Mouse (Mus musculus): ENCODE results near the gene Nutm1. TPM values are rescaled to one million over a fixed set of nuclear protein-coding genes. Genes with fewer than 3 reads are reported as not detected.

Nutm1 gene
- total RNA-seq, 4 experiments from 2014 or later = not detected

GRCm38 (mm10) chr2:112261748-112262653 lies 2.9 kb upstream of the Nutm1 start, which contains the start of gene Nop10:
TSS of gene Nop10 (plus strand) at chr2:112261926.
- DNase-seq (ENCODE audit: low spot score) = peak; percentile 92

DNA sequence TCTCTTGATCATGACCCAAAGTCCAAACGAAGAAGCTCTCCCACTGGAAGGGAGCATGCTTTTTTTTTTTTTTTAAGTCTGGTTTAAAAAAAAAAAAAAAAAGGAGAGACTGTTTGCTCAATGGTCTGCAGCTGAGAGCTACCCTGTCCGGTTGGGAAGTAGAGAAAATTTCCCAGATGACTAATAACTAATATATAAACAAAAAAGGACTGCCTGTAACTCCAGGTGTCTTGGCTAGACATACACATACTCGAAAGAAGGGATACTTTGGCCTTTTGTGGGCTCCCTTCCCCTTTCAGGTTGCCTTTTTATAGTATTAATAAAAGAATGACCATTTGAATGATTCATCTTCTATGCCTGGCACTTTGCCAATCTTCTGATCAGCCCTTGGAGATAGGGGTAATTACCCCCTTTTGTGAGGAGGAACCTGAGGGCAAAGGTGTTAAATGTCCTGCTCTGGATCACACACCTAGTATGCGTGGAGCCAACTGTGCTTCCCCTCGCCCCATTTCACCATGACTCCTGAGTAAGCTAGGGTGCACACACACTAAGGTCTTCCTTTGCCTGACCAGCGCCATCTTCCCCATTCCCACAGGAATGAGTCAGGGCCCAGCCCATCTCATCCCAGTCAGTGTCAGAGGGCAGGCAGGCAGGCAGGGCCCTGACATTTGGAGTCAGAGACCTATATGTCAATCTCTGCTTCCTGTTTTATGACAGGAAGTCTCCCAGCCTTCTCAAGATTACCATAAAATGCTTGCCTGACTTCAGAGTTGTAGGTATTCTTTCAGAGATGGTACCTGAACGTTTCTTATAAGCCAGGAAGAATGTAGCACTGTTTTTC lies 4.2 kb downstream of the Nutm1 start:
- DNase-seq (ENCODE audit: low spot score) = no peak

- DNase-seq (ENCODE audit: low spot score) = no peak
Measured at GRCm38 (mm10) chr2:112249780-112250453, 9.2 kb downstream of the Nutm1 start.

DNA sequence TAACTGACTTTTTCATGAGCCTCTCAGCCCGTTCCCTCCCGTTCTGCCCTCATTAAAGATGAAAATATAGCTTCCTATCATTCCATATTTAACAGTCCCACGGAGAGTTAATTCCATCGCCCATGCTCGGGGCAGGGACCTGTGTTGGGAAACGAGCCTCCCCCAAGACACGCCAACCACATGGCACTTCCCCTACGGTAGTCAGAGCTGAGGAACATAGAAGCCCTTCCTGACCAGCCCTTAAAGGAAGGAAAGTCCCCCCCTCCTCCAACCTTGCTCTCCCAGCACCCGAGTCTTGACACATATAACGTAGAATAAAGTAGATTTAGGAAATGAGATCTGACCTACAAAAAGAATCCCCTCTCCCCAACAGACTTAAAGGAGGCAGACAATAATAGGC lies 11.8 kb downstream of the Nutm1 start:
- DNase-seq (ENCODE audit: low spot score) = no peak

DNA sequence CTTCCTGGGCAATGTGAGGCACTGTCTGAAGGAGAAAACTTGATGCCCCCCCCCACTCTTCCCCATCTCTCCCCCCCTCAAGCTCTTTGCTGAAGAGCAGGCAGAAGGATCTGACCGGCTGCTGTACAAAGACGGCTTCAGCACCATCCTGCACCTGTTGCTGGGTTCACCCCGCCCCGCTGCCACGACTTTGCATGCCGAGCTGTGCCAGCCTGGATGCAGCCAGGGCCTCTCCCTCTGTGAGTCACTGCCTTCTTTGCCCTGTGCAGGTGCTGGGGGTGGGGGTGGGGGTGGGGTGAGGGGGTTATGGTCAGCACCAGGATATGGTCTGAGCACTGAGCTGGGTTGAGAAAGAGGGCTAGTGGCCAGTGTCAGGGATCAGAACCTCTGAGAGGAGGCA lies 12.9 kb downstream of the Nutm1 start:
- DNase-seq (ENCODE audit: low spot score) = no peak

- no peak for DNase-seq (ENCODE audit: low spot score)
Measured at GRCm38 (mm10) chr2:112245307-112245706, 13.8 kb downstream of the Nutm1 start.

- no peak for DNase-seq (ENCODE audit: low spot score)
Measured at GRCm38 (mm10) chr2:112241787-112242186, 17.3 kb downstream of the Nutm1 start.

DNA sequence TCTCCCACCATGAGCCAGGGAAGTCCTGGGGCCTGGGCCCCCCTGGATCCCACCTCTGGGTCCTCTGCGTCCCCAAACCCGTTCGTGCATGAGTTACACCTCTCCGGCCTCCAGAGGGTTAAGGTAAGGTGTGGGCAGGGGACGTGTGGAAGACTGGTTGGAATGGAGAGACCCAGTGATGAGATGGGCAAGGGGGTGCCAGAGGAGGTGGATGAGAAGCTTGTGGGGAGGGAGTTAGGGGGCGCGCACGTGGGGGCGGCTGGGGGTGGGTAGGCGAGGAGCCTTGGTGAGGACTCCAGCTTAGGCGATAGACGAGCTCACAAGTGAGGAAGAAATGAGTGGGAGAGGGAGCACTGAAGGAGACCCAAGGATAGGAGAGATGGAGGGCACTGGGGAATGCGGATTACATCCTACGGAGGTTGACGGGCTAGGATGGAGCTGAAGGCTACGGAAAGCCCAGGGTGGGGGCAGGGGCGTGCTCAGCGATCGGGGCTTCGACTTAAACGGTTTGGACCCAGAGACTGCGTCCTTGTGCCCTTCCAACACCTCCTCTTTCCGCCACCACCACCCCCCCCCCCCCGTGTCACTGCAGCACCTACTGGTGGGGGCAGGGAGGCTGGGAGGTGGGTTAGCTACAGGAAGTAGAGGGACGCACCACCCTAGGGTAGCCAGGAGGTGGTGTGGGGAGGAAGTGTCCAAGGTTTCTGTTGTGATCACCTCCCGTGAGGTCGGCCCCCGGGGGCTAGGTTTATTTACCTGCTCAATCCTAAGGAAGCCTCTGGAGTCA lies 19.0 kb downstream of the Nutm1 start:
- DNase-seq (ENCODE audit: low spot score) = no peak

- DNase-seq (ENCODE audit: low spot score) = peak; percentile 85
Measured at GRCm38 (mm10) chr2:112239212-112239934, 19.7 kb downstream of the Nutm1 start, which contains the start of gene Lpcat4. TSS of gene Lpcat4 (plus strand) at chr2:112239468.

GRCm38 (mm10) chr2:112238006-112238405 lies 21.1 kb downstream of the Nutm1 start:
- DNase-seq (ENCODE audit: low spot score) = no peak

DNA sequence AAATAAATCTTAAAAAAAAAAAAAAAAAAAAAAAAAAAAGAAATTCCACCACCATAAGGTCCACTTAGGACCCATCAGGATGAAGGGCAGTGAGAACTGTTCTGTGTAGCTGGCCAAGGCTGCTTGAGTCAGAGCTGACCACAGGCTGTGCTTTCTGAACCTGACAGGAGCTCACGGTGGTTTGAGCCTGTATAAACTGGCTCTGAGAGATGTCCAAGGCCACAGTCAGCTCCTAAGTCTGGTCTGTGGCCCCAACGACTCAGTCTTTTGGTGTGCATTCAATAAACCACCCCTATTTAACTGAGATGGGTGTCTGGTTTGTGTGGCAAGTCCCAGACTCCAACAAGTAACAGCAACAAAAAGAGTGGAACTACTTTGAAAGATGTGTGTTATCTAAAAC lies 22.5 kb downstream of the Nutm1 start:
- DNase-seq (ENCODE audit: low spot score) = no peak

DNA sequence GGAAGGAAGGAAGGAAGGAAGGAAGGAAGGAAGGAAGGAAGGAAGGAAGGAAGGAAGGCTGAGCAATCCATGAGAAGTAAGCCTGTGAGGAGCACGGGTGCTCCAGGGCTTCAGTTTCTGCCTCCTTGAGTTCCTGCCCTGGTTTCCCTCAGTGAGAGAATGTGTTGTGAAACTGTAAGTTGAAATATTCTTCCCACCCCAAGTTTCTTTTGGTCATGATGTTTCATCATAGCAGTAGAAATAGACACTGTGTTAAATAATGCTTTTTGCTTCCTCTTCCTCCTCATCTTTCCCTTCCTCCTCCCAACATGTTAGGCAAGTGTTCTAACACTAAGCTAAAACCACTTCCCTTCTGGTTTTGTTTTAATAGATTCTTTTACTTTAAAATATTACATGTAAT lies 26.5 kb downstream of the Nutm1 start:
- DNase-seq (ENCODE audit: low spot score) = no peak

- no peak for DNase-seq (ENCODE audit: low spot score)
Measured at GRCm38 (mm10) chr2:112224356-112224755, 34.7 kb downstream of the Nutm1 start.

DNA sequence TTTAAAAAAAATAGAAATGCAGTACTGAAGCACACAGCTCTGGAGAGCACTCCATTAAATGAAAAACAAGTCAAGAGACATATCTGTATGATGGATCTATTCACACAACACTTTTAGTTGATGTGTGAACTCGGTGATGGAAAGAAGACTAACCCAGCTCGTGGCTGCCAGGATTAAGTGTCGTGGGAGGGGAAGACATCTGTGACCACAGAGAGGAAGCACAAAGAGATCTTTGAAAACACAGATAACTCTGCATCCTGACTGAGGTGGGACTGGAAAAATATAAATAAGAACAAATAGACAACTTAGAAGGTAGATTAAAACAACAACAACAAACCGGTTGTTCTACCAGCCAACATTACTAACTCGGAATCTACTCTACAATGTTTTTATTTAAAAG lies 36.5 kb downstream of the Nutm1 start:
- no peak for DNase-seq (ENCODE audit: low spot score)

DNA sequence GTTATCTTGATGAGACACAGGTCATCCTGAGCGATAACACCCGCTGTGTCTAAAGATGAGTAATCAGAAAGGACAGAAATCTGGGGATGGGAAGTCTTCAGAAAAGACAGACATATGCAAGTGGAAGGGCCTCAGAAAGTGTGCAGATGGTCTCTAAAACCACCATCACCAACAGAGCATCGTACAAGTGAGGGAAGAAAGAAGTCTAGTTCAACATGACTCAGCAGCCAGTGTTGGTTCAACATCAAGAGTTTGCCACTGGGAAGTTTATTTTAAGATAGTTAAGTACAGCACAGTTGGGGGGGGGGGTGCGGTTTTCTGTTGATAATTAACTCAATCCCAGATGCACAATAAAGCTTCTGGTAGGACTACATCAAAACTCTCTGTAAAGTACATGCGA lies 38.2 kb downstream of the Nutm1 start:
- DNase-seq (ENCODE audit: low spot score) = no peak

GRCm38 (mm10) chr2:112217614-112218013 lies 41.5 kb downstream of the Nutm1 start:
- no peak for DNase-seq (ENCODE audit: low spot score)

DNA sequence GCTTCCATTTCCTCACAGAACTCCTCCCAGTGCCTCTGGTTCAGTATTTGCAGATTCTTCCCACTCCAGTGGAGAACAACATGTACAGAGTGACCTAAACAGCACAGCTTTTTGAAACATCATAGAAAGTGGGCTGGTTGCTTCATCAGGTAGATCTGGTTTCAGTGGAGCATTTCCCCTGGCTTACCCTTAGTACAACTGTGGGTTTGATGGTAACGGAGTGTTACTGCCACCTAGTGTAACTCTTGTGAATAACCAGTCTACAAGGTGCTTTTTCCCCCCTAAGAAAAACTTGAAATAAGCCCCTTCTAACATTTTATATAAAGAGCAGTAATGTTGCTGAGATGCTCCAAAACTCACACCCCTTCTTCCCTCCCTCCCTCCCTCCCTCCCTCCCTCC lies 43.1 kb downstream of the Nutm1 start:
- no peak for DNase-seq (ENCODE audit: low spot score)

GRCm38 (mm10) chr2:112210699-112211098 lies 48.4 kb downstream of the Nutm1 start:
- no peak for DNase-seq (ENCODE audit: low spot score)

DNA sequence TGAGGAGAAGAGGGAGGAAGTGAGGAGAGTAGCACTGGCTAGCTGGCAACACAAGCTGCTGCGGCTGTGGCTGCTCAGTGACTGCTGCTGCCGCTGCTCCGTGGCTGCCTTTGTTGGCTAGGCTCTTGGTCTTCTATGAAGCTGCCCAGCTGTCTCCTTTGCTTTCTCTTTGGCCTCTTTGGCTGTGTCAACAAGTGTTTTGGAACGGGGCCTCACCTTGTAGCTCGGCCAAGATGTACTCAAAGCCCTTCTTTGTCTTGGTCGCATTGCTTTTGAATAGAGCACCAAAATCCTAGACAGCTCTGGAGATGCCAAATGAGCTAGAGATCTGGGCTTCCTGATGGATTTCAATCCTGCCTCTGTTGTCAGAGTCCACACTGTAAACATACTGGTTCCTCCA lies 48.9 kb downstream of the Nutm1 start:
- DNase-seq (ENCODE audit: low spot score) = peak; percentile 62

DNA sequence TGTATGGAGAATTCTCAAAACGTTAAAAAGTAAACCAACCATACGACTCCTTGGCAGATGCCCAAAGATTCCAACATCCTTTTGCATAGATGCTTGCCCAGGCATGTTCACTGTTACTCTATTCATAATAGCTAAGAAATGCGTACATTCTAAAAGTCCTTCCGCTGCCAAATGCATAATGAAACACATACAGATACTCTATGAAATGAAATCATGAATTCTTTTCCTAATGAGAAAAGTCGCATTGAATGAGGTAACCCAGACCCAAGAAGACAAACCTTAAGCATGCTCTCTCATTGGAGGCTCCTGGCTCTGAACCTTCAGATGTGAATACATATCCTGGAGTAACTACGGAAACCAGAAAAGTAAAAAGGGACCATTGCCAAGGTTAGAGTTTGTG lies 56.0 kb downstream of the Nutm1 start:
- no peak for DNase-seq (ENCODE audit: low spot score)
